Mouse (Mus musculus) adrenal gland, adult (tissue): ENCODE measurements around the gene Mtf1.

ENCODE experiments used
- DNase-seq, 2 experiments: peaks; one replicate each; pipeline ENCODE4 v3.0.0; 2022 to 2023; ENCODE audit warnings: low spot score in 1 of 2; ENCODE audit not compliant: inconsistent age in 2 of 2

Gene Mtf1

DNA sequence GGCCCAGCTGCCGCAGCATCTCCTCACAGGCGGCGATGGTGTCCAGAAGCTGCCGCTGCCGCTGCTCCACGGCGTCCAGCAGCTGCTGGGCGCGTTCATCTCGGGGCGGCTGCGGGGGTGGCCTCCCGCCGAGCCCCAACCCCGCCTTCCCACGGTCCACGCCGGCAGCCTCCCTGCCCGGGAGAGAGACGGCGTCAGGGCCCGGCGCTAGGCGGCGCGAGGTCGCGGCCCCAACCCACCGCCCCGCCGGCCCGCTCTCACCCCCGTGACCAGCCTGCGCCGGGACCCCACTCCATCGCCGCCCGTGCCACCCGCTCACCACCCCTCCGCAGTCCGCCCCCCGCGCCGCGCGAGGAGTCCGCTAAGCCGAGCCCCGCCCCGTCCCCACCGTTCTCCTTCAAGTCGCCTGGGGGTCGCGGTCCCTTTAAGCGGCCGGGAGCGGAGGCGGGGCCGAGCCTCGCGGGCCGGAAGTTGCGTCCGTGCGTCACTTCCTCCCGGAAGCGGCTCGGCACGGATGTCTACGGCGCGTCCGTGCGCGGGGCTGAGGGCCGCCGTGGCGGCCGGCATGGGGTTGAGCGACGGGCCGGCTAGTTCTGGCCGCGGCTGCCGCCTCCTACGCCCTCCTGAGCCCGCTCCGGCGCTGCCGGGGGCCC lies 48.5 kb downstream of the Mtf1 start, which contains the start of gene Yrdc:
Gene Yrdc (plus strand): TSS at position 419 of the 653 bp plus-strand sequence.
- DNase-seq, result peak; percentile 96 to 98

DNA sequence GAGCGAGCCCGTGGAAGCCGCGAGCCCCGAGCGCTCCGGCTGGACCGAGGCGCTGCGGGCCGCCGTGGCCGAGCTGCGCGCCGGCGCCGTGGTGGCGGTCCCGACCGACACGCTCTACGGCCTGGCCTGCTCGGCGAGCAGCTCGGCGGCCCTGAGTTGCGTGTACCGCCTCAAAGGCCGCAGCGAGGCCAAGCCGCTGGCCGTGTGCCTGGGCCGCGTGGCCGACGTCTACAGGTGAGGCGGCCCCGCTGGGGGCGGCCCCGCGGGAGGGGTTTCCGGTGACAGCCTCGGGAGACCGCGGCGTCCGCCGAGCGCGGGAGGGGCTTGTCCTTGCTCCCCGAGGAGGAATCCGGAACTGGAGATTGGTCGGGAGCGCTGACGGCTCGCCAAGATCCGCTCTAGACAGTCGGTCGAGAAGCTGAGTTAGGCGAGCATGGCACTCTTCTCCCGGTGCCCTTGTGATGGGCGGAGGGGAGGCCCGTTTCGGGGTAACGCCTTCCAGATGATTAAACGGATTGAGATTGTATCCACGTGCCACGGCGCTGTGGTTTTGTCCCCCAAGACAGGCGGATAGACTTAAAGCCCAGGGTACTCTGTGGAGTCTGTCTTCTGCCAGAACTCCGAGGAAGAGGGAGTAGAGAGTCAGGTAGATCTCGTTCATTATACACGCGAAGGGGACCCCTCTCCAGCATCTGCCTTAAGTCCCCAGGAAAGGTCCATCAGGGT lies 49.2 kb downstream of the Mtf1 start, which contains the start of gene 1110065P20Rik:
Gene 1110065P20Rik (minus strand): TSS at position 264 of the 726 bp plus-strand sequence.
- peak; percentile 91 to 95 for DNase-seq

DNA sequence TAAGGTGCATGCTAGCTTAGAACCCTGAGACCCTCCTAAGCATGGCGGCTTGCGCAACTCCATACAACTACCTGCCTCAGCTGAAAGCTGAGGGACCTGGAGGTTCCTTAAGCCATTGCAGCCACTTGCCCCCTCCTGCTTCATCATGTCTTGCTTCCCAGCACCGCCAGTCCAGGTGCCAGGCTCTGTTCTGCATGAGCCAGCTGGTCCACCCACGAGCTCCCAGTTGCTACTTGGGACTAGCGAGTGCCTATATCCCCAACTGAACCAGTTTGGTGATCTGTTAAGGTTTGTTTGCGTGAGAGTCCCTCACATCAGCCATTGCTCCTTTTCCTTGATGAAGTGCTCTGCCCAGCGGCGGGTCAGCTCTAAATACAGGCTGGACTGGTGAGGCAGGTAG lies 54.4 kb downstream of the Mtf1 start:
- DNase-seq, result no peak

DNA sequence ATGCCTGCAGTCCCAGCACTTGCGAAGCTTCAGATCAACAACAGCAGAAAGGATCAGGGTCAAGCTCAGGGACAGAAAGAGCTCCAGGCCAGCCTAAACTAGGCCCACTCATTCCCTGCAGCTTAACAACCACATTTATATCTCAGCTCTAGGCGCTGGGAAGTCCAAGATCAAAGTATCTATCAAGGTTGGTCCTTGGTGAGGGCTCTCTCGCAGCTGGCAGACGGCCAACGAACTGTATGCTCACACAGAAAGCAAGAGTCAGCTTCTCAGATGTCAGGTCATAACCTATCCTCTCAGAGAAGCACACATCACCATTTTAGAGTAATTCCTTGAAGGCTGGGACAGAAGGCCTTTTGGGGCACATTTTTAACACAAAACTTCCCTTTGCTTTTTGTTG lies 56.5 kb downstream of the Mtf1 start:
- DNase-seq, result peak; percentile 87 to 94

DNA sequence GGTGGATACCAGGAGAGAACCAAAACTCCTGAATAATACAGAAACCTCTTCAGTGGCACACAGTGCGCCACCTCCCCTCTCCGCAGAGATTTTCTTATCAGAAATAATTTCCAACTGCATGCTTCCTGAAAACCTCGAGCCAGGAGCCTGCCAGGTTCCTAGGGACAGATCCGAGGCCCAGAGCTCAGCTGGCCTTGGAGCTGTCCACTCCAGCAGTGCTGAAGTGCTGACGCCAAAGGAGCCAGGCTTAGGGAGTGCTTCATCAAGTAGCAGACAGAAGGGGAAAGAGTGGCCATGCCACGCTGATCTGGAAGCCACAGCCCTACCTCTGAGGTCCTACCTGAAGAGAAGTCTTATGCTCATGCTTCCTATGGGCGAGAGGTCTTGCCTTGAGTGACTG lies 58.5 kb downstream of the Mtf1 start:
- DNase-seq, result peak; percentile 81 to 92

DNA sequence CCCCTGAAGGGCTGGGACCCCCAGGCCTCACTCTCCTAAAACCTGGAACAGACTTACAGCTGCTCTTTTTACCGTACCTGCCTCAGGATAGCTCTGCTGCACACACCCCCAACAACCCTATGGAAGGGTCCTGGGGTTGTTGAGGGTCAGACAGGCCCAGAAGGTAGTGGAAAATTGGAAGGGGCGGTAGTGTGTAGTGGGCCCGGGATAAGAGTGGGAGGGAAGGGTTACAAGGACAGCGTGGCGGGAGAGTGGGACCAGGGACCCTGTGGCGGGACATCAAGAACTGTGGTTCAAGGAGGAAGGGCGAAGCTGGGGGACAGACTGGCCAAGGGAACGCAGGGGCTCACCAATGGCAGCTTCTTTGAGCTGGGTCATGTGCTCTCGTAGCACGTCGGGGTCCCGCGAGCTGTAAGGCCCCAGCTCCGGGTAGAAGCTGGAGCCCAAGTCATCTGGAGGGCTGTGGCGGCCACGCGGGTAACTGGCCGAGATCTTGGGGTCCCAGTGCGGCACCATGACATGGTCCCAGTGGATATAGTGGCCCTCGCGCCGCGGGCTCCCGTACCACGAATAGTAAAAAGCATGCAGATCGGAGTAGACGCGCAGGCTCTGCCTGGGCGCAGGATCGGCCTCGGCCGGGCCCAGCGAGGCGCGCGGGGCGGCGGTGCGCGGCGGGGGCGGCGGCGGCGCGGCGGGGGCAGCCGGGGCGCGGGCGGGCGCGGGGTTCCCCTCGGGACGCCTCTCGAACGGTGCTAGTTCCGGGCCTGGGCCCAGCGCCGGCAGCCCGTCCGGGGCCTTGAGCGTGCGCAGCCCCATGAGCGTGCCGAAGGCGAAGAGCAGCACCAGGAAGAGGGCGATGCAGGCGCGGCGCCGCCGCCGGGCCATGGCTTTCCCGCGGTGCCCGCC lies 59.6 kb downstream of the Mtf1 start, which contains the start of gene Maneal:
Gene Maneal (minus strand): TSS at position 889 of the 906 bp plus-strand sequence.
- peak in 1 of 2 experiments; percentile 30 for DNase-seq

DNA sequence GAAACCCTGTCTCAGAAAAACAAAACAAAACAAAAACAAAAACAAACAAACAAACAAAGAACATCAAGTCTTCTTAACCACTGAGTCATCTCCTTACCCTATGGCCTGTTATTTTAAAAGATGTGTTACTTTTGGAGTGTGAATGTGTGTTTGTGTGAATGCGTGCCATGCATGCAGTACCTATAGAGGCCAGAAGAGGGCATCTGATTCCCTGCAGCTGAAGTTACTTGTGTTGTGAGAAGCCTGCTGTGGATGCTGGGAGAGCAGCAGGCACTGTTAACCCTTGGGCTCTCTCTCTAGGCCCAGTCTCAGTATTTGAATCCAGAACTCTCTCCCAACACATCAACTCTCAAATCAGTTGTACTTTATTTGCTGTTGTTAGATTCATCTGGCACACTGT lies 70.8 kb downstream of the Mtf1 start:
- no peak for DNase-seq

DNA sequence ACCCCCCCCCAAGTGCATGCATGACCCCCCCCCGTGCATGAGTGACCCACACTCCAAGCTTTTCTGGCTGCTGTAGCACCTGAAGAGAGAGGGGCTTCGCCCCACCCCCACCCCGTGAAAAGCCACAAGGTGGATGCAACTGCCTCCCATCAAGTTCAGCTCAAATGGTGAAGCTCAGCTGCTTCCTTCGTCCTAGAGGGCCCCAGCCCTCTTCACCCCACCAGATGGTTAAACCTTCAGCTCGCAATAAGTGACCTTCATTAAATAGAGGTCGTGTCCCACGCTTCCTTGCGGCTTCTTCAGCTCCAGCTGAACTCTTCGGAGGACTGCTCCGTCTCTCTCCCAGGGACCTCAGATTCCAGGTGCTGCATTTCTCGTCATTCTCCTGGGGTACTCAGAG lies 78.7 kb downstream of the Mtf1 start, which contains the start of gene Epha10:
Gene Epha10 (plus strand): TSS at position 301 of the 400 bp plus-strand sequence.
- DNase-seq, result no peak

DNA sequence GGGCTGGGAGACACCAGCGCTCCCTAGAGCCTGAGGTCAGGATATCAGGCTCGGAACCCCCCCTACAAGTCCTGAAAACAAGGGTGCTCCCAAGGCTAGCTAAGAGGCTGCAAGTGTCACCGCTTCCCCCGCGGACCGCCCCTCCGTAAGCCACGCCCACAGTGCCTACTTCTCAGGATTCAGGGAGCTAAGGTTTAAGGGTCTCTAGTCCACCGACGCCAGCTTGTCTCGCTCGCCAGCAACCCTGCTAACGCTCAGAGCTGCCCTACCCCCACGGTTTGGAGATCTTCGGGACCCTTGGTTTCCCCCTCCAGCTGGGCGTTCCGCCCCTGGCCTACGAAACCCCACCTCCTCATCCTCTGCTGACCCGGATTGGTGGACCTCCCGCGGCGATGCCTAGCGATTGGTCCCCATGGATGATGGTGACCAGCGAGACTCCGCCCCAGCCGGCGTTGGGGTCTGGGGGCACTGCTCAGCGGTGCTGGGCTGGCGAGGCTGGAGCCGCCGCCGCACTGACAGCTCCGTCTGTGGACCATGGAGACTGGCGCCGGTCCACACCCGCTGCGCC lies 79.5 kb downstream of the Mtf1 start:
- DNase-seq, result peak; percentile 43 to 67

DNA sequence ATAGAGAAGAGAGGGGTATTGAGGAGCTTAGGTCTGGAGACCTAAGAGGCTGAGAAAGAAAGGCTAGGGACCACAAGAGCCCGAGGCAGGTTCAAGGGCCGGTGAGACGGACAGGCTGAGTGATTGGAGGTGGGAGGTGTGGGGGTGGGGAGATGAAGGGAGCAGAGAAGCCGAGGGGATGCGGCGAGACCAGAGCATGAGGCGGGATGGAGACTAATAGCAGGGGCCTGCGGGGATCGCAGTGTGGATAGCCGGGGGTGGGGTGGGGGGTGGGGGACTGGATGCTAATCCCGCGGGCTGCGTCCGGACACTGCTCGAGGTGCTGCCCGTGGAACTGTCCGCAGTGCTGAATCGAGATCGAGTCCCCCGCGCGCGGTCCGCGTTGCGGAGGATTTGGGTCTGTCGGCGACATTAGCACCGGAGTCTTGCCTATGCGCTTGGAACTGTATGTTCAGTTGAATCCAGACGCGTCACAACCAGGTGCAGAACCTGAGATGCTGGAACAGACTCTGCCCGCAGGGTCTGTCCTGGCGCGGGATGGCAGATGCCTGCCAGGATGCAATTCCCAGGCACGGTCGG lies 80.3 kb downstream of the Mtf1 start:
- peak; percentile 46 to 75 for DNase-seq

DNA sequence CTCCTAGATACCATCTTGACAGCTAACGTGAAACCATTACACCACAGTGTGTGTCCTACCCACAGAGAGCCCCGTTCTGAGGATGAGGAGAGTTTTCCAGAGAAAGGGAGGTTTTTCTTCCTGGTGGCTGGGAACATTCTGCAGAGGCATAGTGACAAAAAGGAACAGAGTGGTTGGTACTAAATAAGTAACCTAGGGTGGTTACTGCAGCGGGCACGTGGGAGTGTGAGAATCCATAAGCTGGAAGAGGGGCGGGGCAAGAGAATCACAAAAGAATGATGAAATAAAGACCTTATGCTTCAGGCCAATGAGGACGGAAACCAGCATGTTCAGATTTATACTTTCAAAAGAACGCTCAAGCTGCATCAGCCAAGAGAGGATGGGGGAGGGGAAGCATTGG lies 86.8 kb downstream of the Mtf1 start:
- DNase-seq, result no peak

DNA sequence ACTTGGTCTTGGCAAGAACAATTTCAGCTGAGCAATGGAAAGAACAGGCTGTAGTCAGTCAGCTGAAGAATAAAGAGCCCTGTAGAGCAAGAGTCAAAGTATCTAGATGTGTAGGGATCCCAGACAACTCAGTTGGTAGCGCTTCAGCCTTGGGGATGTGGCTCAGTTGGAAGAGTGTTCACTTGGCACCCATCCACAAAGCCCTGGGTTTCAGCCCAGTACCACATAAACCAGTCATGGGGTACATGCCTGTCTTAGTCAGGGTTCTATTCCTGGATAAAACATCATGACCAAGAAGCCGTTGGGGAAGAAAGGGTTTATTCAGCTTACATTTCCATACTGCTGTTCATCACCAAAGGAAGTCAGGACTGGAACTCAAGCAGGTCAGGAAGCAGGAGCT lies 88.0 kb downstream of the Mtf1 start:
- no peak for DNase-seq

DNA sequence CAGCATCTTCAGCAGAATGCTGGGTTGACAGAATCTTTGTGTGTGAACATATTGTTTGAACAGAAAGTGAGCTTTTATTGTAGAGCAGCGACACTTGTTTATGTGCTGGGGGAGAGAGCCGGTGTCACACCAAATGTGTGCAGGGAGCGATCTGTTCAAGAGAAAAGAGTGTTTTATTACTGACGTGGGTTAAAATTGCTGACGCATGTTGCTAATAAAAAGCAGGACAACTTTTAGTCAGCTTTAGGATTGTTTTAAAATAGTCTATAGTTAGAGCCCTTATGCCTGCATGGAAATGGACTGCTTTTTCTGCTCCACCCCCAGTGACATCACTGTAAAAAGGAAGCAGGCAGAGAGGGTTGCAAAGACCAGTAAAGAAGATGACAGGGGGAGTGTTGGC lies 88.9 kb downstream of the Mtf1 start:
- no peak for DNase-seq

DNA sequence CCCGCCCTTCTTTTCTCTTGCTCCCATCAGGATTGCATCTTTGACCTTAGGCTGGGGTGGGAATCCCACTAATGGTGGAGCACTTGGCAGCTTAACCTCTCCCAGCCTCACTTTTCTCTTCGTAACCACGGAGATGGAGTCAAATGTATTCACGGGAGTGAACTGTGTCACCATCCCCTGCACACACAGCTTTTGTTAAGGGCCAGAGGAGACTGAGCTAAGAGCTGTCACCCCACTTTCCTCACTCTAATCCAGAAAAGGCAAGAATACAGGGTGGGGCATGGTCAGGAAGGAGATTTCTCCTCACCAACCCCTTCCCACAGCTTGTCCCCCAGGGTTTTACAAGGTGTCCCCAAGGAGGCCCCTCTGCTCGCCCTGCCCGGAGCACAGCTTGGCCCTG lies 91.9 kb downstream of the Mtf1 start:
- no peak for DNase-seq

DNA sequence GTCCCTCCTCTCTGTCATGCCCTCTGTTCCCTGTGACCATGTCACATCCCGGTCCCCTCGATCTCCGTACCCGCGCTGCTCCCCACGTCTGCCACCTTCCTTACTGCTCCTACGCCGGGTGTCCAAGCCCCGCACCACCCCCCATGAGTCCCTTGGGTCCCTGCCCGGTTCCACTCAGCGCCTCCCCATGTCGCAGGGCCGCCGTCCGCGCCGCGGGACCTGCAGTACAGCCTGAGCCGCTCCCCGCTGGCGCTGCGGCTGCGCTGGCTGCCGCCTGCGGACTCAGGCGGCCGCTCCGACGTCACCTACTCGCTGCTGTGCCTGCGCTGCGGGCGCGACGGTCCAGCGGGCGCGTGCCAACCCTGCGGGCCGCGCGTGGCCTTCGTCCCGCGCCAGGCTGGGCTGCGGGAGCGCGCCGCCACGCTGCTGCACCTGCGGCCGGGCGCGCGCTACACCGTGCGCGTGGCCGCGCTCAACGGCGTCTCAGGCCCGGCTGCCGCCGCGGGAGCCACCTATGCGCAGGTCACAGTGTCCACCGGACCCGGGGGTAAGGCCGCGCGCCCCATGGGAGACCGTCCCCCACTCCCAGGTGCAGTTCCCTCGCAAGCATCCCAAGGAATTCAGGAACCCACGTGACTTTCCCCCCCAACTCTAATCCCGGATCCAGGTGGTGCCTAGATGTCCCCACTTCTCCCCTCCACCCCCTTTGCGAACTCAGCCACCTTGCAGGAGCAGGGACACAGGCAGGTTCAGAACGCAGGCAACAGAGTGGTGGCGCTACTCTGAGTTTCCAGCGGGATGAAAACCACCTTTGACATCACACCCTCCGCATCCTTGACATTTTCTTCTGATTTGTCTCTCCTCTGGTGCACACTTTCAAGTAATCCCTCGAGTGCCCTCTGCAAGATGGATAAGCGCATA lies 92.9 kb downstream of the Mtf1 start:
- peak; percentile 27 to 58 for DNase-seq

DNA sequence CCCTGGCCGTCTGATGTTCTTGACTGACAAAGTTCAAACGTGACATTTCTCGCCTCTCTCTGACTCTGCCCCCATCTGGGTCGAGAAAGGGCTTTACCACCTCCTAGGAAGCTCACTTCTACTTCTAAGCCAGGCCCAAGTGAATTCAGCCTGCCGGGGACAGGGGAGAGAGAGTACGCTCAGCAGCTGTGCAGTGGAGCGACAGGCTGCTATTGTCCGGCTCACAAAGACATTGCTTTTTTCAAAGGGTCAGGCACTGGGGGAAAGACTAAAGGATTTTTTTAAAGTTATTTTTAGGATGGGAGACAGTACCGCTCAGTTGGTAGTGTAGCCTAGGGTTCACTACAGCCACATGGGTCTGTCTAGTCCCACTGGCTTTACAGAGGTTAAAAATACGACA lies 96.5 kb downstream of the Mtf1 start:
- no peak for DNase-seq
